Mouse (Mus musculus): ENCODE data around the gene Btbd35f24. TPM values are rescaled to one million over a fixed set of nuclear protein-coding genes. Genes with fewer than 3 reads are reported as not detected.
"Not testable (repeated sequence)": the region's sequence is repeated elsewhere in the genome, so short reads cannot be mapped to it uniquely, and the experiment has no call there.

Btbd35f24 gene
- total RNA-seq (2015; ENCODE audit: low replicate concordance) (not detected in 2 replicates), total RNA-seq (2017; ENCODE audit: low replicate concordance) (not detected in 2 replicates)

- not testable (repeated sequence) for ATAC-seq (replicated peaks; ENCODE audit: low FRiP score, poor library complexity, severe bottlenecking)
These were observed at the start of gene Btbd35f24 for GRCm38 (mm10) chrX:3195727-3196126. Btbd35f24 (minus strand) TSS chrX:3195827.

Other genes with a start within 250 kb of the Btbd35f24 start
- not detected in 2 replicates for gene Btbd35f23, start 119.0 kb downstream of the Btbd35f24 start, total RNA-seq (2015; ENCODE audit: low replicate concordance)
- not detected in 2 replicates for gene Btbd35f23, start 119.0 kb downstream of the Btbd35f24 start, total RNA-seq (2017; ENCODE audit: low replicate concordance)
- gene Btbd35f11, start 247.9 kb upstream of the Btbd35f24 start, total RNA-seq (2015; ENCODE audit: low replicate concordance), result not detected in 2 replicates
- gene Btbd35f11, start 247.9 kb upstream of the Btbd35f24 start, total RNA-seq (2017; ENCODE audit: low replicate concordance), result not detected in 2 replicates

Measured in erythroblast, adult 5-6 weeks (primary cell).